Mouse (Mus musculus): ENCODE measurements around the gene Dnajb8. TPM values are rescaled to one million over a fixed set of nuclear protein-coding genes. Genes with fewer than 3 reads are reported as not detected.

Dnajb8 gene
- polyA plus RNA-seq, 1 experiment from 2014 or later = not detected

DNA sequence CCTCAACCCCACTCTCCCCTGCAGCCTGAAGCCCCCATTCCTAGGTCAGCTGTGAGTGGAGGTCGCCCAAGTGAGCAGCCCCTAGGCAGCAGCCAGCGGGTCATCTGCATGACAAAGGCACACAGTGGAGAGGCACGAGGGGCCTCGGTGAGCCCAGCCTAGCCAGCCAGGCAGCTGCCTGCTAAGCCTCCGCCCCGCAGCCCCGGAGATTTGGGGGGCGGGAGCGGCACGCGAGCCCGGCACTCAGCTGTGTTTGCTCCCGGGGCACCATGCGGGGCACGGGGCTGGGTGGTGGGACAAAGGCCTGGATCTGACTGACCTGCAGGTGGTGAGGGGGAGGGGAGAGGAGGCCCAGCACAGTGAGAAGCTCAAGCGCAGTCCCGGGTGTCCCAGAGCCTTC is 13.9 kb downstream of the Dnajb8 start:
- H3K27me3 ChIP-seq (replicated peaks; ENCODE audit: control insufficient read depth, insufficient read depth, low read length) = 0 out of 2 replicates have a peak, but pooled peaks cover 2% of the 10 kb centered on the region
- WGBS = under 1% methylated on average over 17 of the region's 17 CpGs
- H3K9ac ChIP-seq (ENCODE audit: low read depth, low read length) = peak overlapping the region; percentile 18; the same call in 1 of the 2 replicates

DNA sequence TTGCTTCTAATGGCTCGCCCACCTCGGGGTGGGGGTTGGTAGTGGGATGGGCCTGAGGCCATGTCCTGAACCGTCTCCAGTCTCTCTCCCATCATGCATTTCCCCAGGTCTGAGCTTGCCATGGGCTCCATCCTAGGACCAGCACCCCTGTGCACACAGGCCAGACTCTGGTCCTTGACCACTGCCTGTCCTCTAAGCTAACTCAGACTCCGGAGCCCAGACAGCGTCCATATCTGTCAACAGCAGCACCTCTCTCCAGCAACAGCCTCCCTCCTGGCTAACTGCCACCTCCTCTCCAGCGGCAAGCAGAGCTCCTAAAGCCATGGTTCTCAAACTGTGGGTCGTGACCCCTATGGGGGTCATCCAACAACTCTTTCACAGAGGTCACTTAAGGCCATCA is 14.4 kb downstream of the Dnajb8 start:
- 8% methylated on average over 7 of the region's 7 CpGs for WGBS
- H3K27ac ChIP-seq (ENCODE audit: low read depth, low read length) = no peak overlapping the region
- peaks cover 6% of the 10 kb centered on the region for H3K4me1 ChIP-seq (ENCODE audit: control insufficient read depth, insufficient read depth, low read depth, low read length)
- H3K9me3 ChIP-seq (ENCODE audit: control insufficient read depth, low read length) = no peaks in the 10 kb centered on the region
- no peak overlapping the region for H3K9ac ChIP-seq (ENCODE audit: low read depth, low read length)
- no peaks in the 10 kb centered on the region for H3K36me3 ChIP-seq (ENCODE audit: control insufficient read depth, insufficient read depth, low read length)
- H3K27me3 ChIP-seq (replicated peaks; ENCODE audit: control insufficient read depth, insufficient read depth, low read length) = 0 out of 2 replicates have a peak, but pooled peaks cover 2% of the 10 kb centered on the region
- ATAC-seq = no peak
- H3K4me3 ChIP-seq (ENCODE audit: low read length) = no peak overlapping the region
- no peak overlapping the region for H3K4me2 ChIP-seq (ENCODE audit: low read length)

More for the DNA sequence above, 13.9 kb downstream of the Dnajb8 start:
- H3K36me3 ChIP-seq (ENCODE audit: control insufficient read depth, insufficient read depth, low read length) = no peaks in the 10 kb centered on the region
- peak; percentile 56; the same call in 1 of the 2 replicates for ATAC-seq
- no peak overlapping the region for H3K4me3 ChIP-seq (ENCODE audit: low read length)
- H3K9me3 ChIP-seq (ENCODE audit: control insufficient read depth, low read length) = no peaks in the 10 kb centered on the region
- H3K27ac ChIP-seq (ENCODE audit: low read depth, low read length) = no peak overlapping the region
- H3K4me1 ChIP-seq (ENCODE audit: control insufficient read depth, insufficient read depth, low read depth, low read length) = peaks cover 6% of the 10 kb centered on the region
- H3K4me2 ChIP-seq (ENCODE audit: low read length) = peak overlapping the region; percentile 37

DNA sequence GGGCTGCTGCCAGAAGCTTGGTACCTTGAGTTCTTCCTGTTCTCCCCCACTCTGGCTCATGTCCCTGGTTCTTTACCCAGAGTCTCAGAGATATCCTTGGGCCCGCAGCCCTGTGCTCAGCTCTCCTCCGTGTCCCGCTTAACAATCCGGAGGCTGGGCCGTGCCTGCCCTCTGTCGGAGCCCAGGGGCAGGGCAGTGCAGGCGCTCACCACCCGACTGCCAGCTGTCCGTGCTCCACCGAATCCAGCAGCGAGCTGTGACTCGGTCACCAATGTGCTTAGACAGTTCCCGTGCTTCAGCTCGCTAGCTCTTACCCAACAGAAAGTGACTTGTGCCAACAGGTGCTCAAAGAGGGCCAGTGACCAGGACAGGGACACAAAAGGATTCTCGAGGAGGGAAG is 20.5 kb downstream of the Dnajb8 start:
- no peak overlapping the region for H3K4me3 ChIP-seq (ENCODE audit: low read length)
- peak; percentile 77; the same call in 1 of the 2 replicates for ATAC-seq
- no peaks in the 10 kb centered on the region; the same call in 1 of the 2 replicates for H3K4me1 ChIP-seq (ENCODE audit: control insufficient read depth, insufficient read depth, low read depth, low read length)
- H3K4me2 ChIP-seq (ENCODE audit: low read length) = no peak overlapping the region
- no peaks in the 10 kb centered on the region for H3K36me3 ChIP-seq (ENCODE audit: control insufficient read depth, insufficient read depth, low read length)
- peaks cover 6% of the 10 kb centered on the region; the same call in 1 of the 2 replicates for H3K27me3 ChIP-seq (replicated peaks; ENCODE audit: control insufficient read depth, insufficient read depth, low read length)
- no peaks in the 10 kb centered on the region for H3K9me3 ChIP-seq (ENCODE audit: control insufficient read depth, low read length)
- no peak overlapping the region for H3K9ac ChIP-seq (ENCODE audit: low read depth, low read length)
- WGBS = 3% methylated on average over 15 of the region's 15 CpGs
- no peak overlapping the region for H3K27ac ChIP-seq (ENCODE audit: low read depth, low read length)

DNA sequence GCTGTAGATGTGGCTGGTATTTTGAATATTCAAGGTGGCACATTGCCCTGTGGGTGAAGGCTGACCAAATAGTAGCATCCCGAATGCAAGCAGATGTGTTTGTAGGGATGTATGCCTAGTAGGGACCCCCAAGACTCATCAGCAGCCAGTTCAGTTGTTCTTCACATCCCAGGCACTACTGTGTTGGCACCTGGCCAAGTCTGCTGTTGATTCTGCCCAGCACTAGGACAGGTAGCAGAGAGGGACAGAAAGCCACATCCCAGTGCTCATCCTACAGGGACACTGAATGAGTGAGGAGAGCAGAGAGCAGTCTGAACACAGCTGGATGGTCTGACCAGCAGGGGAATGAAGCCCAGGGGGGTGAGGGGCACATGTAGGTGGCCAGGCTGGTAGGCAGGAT is 27.2 kb downstream of the Dnajb8 start:
- no peaks in the 10 kb centered on the region for H3K36me3 ChIP-seq (ENCODE audit: control insufficient read depth, insufficient read depth, low read length)
- H3K9ac ChIP-seq (ENCODE audit: low read depth, low read length) = no peak overlapping the region
- WGBS = 85% methylated on average over 1 of the region's 1 CpGs
- H3K27ac ChIP-seq (ENCODE audit: low read depth, low read length) = no peak overlapping the region
- no peaks in the 10 kb centered on the region for H3K4me1 ChIP-seq (ENCODE audit: control insufficient read depth, insufficient read depth, low read depth, low read length)
- H3K9me3 ChIP-seq (ENCODE audit: control insufficient read depth, low read length) = no peaks in the 10 kb centered on the region
- H3K27me3 ChIP-seq (replicated peaks; ENCODE audit: control insufficient read depth, insufficient read depth, low read length) = 0 out of 2 replicates have a peak, but pooled peaks cover 2% of the 10 kb centered on the region
- no peak for ATAC-seq
- no peak overlapping the region for H3K4me3 ChIP-seq (ENCODE audit: low read length)
- no peak overlapping the region for H3K4me2 ChIP-seq (ENCODE audit: low read length)

DNA sequence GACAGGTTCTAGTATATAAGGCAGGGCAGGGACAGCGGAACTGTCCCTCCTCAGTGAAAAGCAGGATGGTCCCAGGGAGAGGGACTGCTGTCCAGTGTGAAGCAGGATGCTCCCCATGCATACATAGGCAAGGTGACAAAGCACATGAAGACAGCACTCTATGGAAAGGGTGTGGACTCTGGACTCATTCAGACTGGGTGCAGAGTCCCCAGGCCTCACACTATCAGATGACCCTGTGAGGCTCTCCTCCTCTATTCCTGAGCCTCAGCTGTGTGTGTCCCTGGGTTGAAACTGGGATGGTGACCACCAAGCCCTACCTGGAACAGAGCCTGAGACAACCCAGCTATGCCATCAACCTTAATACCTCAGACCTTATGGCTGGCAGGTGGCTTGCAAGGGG is 29.3 kb downstream of the Dnajb8 start:
- no peak overlapping the region for H3K4me3 ChIP-seq (ENCODE audit: low read length)
- no peak for ATAC-seq
- H3K9me3 ChIP-seq (ENCODE audit: control insufficient read depth, low read length) = no peaks in the 10 kb centered on the region
- no peak overlapping the region for H3K9ac ChIP-seq (ENCODE audit: low read depth, low read length)
- no peak overlapping the region for H3K27ac ChIP-seq (ENCODE audit: low read depth, low read length)
- no peak overlapping the region for H3K4me2 ChIP-seq (ENCODE audit: low read length)
- WGBS = 88% methylated on average over 1 of the region's 1 CpGs
- no peaks in the 10 kb centered on the region for H3K27me3 ChIP-seq (replicated peaks; ENCODE audit: control insufficient read depth, insufficient read depth, low read length)
- no peaks in the 10 kb centered on the region for H3K4me1 ChIP-seq (ENCODE audit: control insufficient read depth, insufficient read depth, low read depth, low read length)
- H3K36me3 ChIP-seq (ENCODE audit: control insufficient read depth, insufficient read depth, low read length) = no peaks in the 10 kb centered on the region

DNA sequence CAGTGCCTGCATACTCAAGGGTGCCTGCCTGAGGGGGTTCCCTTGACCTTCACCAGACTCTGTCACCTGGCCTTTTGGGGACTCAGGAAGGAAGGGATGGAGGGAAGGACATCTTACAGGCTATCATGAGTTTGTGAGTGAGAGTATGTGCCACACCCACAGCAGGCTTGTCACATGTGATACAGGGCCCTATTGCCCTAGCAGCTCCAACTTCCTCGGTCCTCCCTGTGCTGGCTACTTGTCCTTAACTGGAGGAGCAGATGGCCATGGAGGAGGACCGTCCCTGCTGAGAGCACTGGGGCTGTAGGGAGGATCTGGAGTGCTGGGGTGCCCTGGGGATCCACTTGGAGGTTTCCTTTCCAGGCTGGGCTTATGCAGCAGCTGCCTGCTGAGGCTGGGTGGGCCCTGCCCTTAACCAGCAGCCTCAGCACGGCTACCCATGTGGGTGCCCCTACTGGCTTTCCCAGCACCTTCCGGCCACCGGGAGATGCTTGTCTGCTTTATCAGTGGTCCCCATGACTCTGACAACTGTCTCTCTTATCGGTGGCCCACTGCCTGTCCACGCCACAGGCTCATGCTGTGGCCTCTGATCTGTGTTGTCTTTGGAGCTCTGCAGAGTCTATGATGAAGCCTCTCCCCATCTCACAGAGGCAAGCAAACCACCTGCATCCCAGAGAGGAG is 29.9 kb downstream of the Dnajb8 start:
- H3K27ac ChIP-seq (ENCODE audit: low read depth, low read length) = no peak overlapping the region
- no peaks in the 10 kb centered on the region for H3K27me3 ChIP-seq (replicated peaks; ENCODE audit: control insufficient read depth, insufficient read depth, low read length)
- H3K36me3 ChIP-seq (ENCODE audit: control insufficient read depth, insufficient read depth, low read length) = no peaks in the 10 kb centered on the region
- no peak overlapping the region for H3K4me3 ChIP-seq (ENCODE audit: low read length)
- no peak overlapping the region for H3K9ac ChIP-seq (ENCODE audit: low read depth, low read length)
- WGBS = 83% methylated on average over 7 of the region's 7 CpGs
- H3K4me1 ChIP-seq (ENCODE audit: control insufficient read depth, insufficient read depth, low read depth, low read length) = no peaks in the 10 kb centered on the region
- H3K4me2 ChIP-seq (ENCODE audit: low read length) = no peak overlapping the region
- no peaks in the 10 kb centered on the region for H3K9me3 ChIP-seq (ENCODE audit: control insufficient read depth, low read length)
- ATAC-seq = no peak

DNA sequence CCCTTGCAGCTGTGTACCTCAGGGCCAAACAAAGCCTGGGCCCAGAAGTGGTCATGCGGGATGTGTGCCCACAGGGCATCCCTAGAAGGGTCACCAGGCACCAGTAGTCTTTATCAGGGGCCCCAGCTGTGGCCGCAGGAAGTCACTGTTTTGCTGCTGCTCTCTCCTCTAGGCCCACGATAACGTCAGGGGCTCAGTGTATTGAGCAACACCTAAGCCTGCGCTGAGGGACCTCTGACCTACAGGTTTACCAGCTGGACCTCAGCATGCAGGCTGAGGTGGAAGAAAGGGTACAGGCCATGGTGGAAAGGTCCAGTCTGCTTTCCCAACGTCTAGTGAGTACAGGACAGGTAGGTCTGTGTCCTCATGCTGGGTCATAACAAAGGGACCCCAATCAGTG is 32.0 kb downstream of the Dnajb8 start:
- Histone ChIP-seq H3K9ac (ENCODE audit: low read depth, low read length) (no peak overlapping the region), H3K36me3 (ENCODE audit: control insufficient read depth, insufficient read depth, low read length) (no peaks in the 10 kb centered on the region), H3K9me3 (ENCODE audit: control insufficient read depth, low read length) (no peaks in the 10 kb centered on the region), H3K27ac (ENCODE audit: low read depth, low read length) (no peak overlapping the region), H3K4me1 (ENCODE audit: control insufficient read depth, insufficient read depth, low read depth, low read length) (no peaks in the 10 kb centered on the region), H3K27me3 (replicated peaks; ENCODE audit: control insufficient read depth, insufficient read depth, low read length) (no peaks in the 10 kb centered on the region), H3K4me3 (ENCODE audit: low read length) (no peak overlapping the region), H3K4me2 (ENCODE audit: low read length) (no peak overlapping the region)
- WGBS = 77% methylated on average over 6 of the region's 6 CpGs
- no peak for ATAC-seq

DNA sequence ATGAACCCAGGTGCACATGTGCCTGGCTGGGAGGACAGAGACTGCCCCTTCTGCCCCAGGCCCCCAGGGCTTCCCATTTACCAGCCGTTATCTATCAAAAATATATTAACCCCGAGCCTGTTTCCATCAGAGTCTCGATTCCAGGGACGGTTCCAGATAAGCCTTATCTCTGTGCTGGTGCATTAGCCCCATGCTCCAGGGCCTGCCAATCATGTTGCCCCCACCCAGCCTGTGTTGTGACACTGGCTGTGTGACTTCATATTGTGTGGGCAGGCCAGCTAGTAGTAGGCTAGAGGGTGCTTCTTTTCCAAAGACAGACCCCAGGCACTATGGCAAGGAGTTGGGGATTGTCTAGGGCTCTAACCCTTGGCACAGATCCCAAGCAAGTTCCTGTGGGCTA is 33.4 kb downstream of the Dnajb8 start:
- Histone ChIP-seq H3K4me1 (ENCODE audit: control insufficient read depth, insufficient read depth, low read depth, low read length) (no peaks in the 10 kb centered on the region), H3K9ac (ENCODE audit: low read depth, low read length) (no peak overlapping the region), H3K9me3 (ENCODE audit: control insufficient read depth, low read length) (no peaks in the 10 kb centered on the region), H3K4me2 (ENCODE audit: low read length) (no peak overlapping the region), H3K4me3 (ENCODE audit: low read length) (no peak overlapping the region), H3K27ac (ENCODE audit: low read depth, low read length) (no peak overlapping the region), H3K36me3 (ENCODE audit: control insufficient read depth, insufficient read depth, low read length) (no peaks in the 10 kb centered on the region), H3K27me3 (replicated peaks; ENCODE audit: control insufficient read depth, insufficient read depth, low read length) (no peaks in the 10 kb centered on the region)
- 81% methylated on average over 4 of the region's 4 CpGs for WGBS
- no peak for ATAC-seq

DNA sequence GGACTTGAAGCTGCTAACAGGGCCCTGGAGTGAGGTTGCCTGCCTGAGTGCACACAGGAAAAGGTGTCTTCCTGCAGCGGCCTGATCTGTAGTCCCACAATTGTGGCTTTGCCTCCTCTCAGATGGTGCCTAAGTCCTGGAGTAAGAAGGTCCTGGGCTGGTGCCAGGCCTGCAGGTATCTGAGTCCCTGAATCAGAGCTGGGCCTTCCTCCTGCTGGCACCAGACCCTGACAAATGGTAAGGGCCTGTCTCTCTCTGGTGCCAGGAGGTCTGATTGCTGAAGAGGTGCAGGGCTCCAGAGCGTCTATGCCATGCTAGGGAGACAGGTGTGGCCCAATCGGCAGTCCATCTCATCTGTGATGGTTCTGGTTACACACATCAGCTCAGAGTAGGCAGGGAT is 37.6 kb downstream of the Dnajb8 start:
- H3K27me3 ChIP-seq (replicated peaks; ENCODE audit: control insufficient read depth, insufficient read depth, low read length) = no peaks in the 10 kb centered on the region
- H3K9ac ChIP-seq (ENCODE audit: low read depth, low read length) = no peak overlapping the region
- H3K9me3 ChIP-seq (ENCODE audit: control insufficient read depth, low read length) = no peaks in the 10 kb centered on the region
- H3K4me2 ChIP-seq (ENCODE audit: low read length) = no peak overlapping the region
- 93% methylated on average over 3 of the region's 3 CpGs for WGBS
- no peaks in the 10 kb centered on the region for H3K4me1 ChIP-seq (ENCODE audit: control insufficient read depth, insufficient read depth, low read depth, low read length)
- H3K27ac ChIP-seq (ENCODE audit: low read depth, low read length) = no peak overlapping the region
- H3K36me3 ChIP-seq (ENCODE audit: control insufficient read depth, insufficient read depth, low read length) = no peaks in the 10 kb centered on the region
- ATAC-seq = no peak
- H3K4me3 ChIP-seq (ENCODE audit: low read length) = no peak overlapping the region

All from hindbrain, embryonic 16.5 days (tissue).